Mouse (Mus musculus) thymus, postnatal 4 days (tissue): ENCODE data around the gene Got1.

Experiments used
- DNase-seq: peaks from one replicate; pipeline ENCODE4 v3.0.0; 2021

Gene Got1

DNA sequence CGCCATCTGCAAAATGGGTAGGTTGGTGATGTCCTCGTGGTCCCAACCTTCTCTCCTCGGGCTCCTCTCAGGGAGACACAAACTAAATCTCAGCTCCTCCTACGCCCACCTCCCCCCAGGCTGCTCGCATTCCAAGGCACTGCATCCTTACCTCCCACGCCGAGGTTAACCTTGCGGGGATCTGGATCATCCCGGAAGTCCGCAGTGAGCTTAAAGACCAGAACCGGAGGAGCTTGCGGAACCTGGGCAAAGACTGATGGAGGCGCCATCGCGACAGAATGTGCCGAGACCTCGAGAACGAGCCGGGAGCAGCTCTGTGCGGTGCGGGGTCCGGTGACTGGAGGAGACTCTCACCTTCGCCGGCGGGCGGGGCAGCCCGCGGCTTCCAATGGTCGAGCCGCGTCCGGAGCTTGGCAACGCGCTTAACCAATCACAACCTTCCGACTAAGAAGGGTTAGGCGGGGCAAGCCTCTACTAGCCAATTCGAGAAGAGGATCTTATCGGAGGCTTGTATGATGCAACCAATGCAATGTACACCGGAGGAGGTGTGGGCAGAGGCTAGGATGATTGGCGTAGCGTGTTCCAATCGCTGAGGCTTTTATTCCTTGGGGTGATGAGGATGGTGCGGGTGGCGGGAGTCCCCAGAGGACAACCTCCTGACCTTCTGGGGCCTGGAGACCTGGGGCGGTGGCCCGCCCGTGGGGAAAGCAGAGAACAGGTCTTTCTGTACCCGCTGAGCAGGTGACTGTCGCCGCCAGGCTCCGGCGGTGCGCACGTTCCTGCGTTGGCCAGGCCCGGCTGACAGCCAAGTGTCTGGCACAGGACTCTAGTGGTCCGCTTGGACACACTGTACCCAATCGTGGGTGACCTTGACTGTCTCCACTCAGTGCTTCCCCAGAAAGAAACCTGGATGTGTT, at the start of gene Got1:
TSS of gene Got1 (minus strand) at position 419 of the 917 bp plus-strand sequence.
- DNase-seq, result peak; percentile 90

DNA sequence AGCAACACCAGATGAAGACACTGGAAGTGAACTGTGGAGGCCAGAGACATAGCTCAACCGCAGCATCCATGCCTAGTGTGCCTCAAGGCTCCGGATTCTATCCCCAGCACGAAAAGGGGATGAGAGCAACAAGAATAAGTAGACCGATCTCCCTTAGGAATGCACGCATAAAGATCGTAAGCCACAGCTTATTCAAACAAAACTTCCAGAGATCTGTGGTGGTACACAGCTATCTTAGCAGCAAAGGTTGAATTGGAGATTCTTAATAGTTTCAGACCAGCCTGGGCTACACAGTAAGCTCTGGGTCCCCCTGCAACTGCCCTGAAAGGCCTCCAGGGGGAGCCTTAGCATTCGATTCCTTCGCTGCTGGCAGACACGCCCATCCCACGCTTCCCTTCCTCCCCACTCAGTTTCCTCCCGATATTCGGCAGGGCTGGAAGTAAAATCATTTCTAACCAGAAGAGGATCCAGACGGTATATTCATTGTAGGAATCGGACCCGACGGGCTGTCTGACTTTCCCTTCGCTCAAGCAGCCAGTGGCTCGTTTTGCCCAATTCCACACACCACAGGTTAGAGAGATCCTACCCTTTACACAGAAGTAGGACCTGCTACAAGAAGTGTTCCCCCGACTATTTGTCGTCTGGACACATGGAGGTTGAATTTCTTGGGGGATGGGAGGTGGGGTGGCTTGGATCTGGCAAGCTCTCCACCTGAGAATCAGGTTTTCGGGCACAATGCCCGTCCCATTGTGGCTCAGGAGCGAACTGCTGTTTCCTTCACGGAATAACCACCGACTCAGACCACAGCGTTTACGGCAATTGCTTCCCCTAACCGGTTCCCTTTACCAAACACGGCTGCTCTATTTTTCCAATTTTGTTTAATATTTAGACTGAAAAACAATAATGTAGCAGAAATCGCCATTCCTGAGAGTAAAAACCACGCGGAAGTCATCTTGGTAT, 46.7 kb upstream of the Got1 start:
- DNase-seq, result peak; percentile 79

DNA sequence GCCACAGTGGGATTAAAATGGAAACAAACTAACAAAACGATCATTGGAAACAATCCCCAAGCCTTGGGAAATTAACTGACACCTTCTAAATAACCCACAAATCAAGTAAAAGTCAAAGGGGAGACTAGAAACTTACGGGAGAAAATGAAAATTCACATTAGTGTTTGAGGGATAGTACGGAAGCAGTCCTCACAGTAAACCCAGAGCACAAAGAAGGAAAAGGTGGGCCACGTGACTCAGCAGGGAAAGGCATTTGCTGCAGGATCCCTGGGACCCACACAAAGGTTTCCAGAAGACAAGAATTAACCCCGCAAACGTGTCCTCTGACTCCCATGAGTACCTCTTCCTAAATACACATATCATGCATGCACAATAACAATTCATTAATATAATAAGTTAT, 44.7 kb upstream of the Got1 start:
- no peak for DNase-seq

DNA sequence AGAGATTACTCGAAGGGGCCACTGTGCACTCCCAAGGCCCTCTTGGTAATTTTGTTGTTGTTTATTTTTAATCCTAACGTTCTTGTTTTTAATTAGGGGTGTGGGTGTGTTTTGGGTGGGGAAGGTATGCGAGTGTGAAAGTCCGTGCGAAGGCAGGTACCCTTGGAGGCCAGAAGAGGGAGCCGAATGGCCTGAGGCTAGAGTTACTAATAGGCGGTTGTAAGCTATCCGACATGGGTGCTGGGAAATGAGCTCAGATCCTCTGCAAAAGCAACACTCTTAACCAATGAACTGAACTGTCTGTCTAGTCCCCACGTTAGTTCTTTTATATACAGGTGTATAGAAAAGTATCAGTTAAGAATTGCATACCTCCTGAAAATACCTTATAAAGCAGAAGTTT, 43.9 kb upstream of the Got1 start:
- DNase-seq, result no peak

DNA sequence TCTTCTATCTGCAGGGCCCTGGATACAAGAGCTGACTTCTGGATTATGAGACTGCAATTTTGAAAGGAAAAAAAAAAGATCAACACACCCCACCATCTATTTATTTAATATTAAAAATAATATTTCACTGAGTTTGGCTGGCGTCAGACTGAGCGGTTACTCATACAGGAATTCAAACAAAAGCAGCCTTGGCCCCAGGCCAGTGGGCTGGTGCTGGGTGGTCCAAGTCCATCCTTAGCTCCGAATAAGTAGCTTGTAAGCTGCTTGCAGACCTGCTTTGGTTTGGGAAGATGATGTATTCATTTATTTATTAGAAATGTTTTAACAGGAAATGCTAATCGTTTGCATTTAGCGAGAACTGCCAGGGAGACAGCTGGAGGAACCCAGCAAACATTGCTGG, 38.8 kb upstream of the Got1 start:
- DNase-seq, result no peak

DNA sequence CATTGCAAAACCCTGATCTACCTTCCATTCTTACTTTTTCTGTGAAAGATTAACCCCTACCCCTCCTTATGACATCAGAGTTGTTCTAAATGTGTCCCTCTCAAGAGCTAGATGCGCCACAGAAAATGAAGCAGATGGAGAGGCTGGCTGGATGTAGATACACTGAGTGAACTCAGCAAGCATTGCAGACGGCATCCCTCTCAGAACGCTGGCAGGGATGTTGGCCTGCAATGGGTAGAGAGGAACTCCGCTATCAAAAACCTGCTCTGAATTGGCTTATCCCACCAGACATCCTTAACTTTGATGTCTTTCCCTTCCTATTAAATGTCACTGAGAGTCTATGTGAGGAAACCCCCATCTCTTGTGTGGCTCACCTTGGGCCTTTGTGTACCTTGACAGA, 37.4 kb upstream of the Got1 start:
- no peak for DNase-seq

DNA sequence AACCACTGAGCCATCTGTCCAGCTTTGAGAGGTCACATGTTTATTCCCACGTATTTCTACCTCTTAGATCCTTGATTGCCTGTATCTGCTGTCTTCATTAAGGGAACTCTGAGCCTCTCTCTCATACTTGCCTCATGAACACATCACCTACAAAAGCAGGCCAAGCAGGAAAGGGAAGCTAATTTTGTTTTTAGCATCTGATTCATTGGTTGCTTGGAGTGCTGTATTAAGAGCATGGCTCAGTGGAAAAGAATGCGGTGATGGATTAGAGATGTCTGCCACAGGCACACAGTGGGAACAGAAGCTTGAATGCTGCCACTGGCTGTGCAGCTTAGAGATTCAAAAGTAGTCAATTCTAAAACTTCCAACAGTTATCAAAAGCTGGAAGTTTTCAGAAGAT, 35.8 kb upstream of the Got1 start:
- DNase-seq, result no peak

DNA sequence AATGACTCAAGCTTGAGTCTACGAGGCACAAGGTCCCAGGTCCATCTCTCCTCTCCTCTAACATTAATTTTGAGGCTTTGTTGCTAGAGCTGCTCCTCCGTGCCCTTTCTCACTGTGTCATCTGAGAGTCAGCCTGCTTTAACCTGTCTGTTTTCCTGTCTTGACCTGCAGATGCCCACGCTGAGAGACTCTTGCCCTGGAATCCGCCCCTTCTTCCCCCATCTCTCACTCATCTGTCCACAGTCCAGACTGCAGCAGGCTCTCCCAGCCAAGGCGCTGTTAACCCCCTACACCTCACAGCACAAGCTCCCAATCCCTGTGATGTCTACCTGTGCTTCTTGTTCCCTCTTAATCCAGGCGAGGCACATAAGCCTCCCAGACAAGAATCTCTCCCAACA, 27.1 kb upstream of the Got1 start:
- no peak for DNase-seq

DNA sequence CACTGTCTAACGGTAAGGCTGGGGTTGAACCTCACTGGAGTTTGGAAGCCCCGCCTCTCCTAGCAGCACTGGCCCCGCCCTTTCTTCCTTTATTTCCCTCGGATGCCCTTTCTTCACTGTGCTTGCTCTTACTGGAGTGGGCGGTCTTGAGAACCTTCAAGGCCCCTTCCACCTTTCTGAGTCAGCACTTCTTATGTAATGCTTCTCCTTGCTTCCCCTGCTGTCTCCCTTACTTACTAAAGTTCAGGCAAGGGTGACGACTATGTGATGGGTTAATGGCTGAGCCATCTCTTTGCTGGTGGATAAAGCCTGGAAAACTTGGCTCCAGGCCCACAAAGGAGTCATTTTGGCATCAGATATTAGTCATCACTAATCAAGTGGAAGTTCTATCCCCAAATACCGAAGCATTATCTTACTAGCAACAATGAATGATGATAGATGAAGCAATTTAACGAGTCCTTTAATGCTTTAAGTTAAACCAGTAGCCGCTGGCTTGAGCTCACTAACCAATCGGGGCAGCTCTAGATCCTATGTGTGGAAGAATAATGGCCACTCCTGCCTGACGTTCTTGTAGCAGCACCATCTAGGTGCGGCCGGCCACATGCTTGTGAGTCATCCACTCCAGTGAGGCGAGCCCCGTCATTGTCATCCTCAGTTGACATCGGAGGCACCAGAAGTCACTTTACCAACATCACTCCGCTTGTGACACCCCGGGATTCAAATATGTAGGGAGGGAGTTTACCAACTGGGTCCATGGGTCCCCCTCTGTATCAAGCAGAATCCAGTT, 26.5 kb upstream of the Got1 start:
- DNase-seq, result no peak

DNA sequence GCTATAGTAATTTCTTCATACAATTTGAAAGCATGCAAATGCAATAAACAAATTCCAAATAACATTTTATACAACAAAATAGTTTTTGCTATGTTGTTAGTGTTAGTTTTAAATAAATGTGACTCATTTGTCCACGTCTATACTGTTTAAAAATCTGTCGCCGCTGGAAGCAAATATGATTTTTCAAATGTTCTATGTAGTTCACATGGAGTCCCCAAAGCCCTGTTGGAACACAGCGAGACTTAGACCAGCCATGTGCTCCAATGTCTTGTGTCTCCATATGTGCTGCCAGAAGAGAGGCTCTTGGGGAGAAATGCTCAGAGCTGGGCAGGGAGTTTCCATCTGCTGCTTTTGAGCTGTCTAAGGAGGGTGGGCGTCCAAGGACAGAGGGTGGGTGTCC, 23.7 kb upstream of the Got1 start:
- DNase-seq, result no peak

DNA sequence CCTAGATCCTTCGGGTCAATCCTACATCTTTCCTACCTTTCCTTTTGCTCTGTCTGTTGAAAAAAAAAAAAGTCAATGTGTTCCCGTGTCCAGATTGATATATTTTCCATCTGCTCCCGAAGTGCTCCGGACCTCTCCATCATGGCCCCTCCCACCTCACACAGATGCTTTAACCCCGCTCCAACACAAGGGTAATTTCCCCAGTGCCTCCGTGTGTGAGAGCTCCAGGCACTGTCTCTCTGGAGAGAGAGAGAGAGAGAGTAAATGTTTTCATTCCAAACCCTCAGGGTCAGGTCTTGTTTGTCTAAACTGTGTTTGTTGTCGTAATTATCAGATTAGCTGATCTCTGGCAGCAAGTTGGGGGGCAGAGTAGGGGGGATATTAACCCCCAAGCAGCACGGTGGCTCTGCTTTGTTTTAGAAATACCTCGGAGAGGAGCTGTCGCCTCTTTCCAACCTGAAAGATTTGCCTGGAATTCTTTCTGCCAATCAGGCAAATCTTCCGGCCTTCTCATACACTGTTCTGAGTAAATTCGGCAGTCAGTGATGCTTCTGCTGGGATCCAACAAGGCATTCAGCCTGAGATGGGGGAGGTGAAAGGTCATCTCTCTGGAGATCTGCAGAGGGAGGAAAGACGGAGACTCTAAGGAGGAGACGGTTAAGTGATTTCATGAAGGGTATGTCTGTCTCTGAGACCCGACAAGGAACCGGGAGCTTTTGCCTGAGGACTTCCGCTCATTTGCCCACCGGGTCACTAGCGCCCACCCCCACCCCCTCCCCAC, 22.1 kb upstream of the Got1 start:
- no peak for DNase-seq

DNA sequence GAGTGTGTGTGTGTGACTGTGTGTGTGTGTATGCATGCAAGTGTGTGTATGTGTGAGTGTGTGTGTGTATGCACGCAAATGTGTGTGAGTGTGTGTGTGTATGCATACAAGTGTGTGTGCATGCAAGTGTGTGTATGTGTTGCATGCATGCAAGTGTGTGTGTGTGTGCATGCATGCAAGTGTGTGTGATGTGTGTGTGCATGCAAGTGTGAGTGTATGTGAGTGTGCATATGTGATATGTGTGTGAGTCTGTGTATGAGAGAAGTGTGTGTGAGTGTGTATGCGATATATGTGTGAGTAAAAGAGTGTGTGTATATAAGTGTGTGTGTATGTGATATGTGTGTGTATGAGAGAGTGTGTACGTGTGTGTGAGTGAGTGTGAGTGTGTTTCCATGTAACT, 11.0 kb upstream of the Got1 start:
- DNase-seq, result no peak

DNA sequence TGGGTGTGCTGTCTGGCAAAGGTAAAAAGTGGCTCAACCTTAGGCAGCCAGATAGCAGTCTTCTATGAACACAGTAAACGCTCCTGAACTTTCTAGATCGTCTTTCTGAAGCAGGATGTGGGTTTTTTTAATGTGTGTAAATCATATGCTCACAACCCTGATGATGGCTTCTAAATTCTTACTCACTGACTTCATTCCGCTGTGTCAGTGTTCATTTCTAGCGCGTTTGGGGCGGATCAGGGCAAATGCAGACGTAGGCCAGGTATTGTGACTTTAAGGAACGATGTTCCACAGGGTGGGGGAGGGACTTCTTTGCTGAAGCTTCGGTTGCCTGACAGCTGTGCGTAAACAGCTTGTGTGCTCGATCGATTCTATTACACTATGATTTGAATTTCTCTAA, 6.5 kb upstream of the Got1 start:
- DNase-seq, result peak; percentile 57

DNA sequence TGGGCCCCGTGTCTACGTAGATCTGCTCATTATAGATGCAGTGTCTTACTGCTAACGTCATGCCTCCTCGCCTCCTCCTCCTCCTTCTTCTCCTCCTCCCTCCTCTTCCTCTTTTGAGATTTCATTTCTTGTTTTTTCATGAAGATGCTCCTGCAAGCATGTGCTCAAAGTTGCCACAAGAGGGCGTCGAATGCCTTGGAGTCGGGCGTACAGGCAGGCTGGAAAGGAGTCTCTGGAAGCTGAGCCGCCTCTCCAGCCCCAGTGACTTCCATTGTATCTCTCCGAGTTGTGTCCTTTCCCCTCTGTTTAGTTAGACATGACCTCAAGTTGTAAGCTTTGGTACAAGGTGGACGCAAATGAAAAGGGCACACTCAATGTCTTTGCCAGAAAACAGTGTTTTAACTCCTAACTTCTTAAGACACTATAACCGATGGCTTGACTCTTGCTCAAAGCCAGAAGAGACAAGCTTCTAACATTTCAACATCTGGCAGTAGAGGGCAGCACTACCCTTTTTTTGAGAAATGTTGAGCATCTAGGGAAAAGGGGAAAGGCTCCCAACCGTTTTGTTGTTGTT, 5.9 kb upstream of the Got1 start:
- DNase-seq, result peak; percentile 63

DNA sequence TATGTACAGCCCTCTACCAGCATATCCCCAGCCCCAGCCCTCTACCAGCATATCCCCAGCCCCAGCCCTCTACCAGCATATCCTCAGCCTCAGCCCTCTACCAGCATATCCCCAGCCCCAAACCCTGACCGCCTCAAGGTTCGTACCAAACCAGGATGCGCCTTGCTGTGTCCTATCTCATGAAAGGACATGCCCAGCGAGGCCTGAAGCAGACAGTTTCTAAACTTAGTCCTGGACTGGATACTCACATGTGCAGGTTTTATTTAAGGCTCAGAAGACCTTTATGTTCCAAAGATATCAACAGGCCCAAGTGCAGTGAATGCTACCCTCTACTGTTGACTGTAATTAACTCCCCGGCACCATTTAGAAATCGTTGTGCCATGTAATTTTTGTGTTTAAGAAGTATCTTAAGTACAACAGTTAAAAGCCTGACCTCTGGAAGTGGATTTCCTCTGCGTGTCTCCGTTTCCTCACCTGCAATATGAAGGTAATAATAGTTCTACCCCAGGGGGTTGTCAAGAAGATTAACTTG, 3.7 kb upstream of the Got1 start:
- DNase-seq, result no peak

DNA sequence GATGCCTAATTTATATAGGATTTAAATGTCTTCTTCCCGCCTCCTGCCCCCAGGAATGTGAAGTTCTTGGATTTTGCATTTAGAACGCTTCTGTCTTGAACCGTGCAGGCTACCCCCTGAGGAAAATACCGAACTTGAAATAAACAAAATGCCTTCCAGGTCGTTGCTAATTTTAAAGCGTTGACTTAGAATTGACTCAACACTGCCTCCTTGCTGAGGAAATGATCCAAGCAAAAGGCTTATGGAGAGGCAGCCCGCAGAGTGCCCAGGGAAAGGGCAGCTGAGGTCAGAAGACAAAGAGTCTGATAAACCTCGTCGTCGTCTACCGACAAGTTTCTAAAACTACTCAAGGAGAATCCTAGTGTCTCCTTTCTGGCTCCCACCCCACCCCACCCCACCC, 2.7 kb upstream of the Got1 start:
- no peak for DNase-seq

DNA sequence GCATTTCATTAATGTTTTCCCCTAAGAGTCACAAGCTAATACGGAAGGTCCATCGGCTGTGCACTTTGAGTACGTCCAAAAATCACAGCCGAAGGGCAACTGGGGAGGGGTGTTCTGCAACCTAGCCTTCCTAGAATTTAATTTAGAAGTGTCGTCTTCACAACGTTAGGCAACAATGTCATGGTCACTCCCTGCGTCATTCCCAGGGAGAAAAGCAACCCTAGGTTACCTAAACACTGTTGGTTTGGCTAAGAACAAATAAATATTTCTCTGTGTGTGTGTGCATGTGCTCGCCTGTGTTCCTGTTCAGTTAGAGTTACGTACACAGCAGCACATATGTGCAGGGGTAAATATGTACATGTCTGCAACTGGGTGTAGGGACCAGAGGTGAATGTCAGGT, 1.6 kb upstream of the Got1 start:
- no peak for DNase-seq

DNA sequence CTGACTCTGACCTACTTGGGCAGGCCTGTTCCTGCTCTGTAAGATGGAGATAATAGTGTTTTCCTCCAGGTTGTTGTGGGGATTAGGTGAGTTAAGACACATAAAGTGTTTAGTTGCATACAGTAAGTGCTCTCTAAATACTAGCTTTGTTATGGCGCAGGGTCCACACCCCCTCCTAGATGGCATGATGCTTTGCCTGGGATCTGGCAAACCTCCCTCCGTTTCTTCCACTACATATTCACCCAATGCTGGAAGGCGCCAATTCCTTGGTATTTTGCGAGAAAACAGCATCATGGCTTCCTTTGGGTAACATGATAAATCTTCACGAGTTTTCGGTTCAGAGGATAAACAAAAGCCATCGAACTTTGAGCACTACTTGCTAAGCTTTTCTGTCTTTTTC, 1.2 kb upstream of the Got1 start:
- no peak for DNase-seq

DNA sequence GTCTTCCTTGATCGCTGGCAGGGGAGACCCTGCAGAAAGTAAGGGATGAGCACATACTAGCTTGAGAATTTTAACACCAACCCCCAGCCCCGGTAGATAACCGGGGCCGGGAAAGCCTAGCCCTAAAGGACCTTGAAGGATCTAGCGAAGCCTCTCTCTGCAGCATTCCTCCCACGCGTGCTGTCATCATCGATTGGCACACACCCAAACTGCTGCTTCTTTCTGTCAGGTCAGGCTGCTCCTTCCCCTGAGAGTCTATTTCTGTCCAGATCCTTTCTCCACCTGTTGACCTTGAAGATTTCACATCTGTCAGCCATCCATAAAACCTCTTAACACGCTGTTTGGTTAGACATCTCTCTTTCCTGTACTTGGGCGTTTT, 688 bp upstream of the Got1 start:
- no peak for DNase-seq

DNA sequence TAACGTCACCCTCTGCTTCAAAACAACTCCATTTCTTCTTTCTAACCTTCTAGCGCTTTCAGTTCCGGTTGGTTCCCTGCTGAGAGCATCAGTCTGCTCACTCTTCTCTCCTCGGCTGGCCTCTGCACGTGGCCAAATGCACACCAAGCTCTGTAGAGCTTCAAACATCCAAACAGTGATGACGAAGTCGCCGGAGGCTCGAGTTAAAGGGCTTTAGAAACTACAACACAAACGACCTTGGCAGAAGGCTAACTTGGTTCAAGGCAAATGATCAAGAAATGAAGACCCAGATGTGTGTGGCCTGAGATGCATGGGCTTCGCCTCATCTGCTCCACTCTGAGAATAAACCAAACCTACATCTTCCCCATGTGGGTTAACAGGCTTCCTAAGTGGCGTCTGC, 854 bp downstream of the Got1 start:
- DNase-seq, result peak; percentile 39

DNA sequence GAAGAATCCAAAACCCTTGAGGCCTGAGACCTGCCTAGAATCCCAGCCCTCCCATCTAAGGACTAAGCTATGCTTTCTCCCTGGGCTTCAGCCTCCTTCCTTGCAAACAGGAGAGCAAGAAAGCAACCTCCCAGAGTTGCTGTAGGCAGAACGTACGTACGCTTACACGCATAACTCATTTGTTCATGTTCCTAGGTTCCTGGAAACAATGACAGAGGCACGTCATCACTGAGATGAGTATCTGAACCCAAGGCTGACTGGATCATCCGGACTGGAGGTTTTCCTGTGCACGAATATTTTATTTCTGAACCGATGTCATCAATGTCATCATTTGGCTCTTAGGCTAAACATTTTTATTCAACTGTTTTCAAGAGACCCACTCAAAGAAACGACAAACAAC, 2.4 kb downstream of the Got1 start:
- no peak for DNase-seq

DNA sequence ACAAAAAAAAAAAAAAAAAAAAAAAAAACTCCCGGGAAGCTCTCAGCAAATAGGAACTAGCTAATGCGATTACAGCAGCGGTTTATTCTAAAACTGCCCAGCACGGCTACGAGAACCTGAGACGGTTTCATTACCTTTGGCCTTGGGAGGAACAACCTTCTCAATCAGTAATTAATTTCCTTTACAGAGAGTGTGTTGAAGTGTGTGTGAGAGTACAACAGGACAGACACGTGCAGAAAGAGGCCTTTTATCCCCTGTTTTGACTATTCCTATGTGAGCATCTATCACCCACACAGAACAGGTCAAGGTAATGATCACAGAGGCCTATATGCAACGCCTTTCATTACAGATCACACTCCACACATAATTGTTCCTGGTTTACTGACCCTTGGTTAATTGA, 3.0 kb downstream of the Got1 start:
- no peak for DNase-seq
